9 mouse cellular contexts compared by ENCODE assay signal in the genomic region with DNA sequence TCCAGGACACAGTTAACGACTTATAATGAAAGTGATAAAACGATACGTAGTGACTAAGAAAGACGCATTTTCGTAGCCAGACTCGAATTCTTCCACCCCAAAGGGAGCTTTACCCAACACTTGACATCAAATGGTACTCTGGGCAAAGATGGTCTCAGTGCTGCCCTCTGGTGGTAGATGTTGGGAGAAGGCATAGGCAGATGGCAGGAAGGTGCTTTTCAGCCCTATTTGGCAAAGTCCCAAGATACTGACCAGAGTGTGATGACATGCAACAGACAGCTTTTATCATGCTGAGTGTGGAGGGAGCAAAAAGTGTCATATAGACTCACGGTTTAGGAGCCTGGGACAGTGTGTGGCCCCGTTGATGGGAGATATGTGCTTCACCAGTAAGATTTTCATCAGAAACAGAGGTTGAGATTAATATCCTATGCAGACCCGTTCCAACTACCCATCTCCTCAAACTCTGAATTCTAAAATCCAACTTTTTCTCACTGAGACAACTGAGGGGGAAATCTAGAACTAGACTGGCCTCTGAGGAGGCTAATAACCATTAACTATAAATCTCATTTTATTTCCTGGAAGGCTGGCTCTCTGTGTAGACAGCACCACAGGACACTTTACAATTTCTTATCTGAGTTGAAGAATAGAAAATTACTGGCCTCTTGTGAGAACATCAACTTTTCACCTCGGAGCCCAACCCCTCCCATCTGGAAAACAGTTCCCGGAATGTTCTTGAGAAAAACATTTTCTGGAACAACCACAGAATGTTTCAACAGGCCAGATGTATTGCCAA. TPM values are rescaled to one million over a fixed set of nuclear protein-coding genes. Genes with fewer than 3 reads are reported as not detected.
A peak's percentile ranks its signal among the peaks of the same experiment; 100 is the strongest.
DNase-seq lines count a peak whose midpoint lies in the region; ATAC-seq and TF ChIP-seq lines count a peak whose summit lies in the region.
"Had no signal": no experiment of that assay in that cellular context is flagged by ENCODE, and none has a peak within 500 bp of the region (broad histone marks: within the 10 kb centered on the region; RNA-seq: fewer than 3 reads in every experiment).

No protein-coding gene starts in this region.

- H3K4me2 ChIP-seq in intestine, postnatal 0 days (replicated peaks; ENCODE audit: low read depth): no peak overlapping the region
- H3K4me2 ChIP-seq in intestine, embryonic 16.5 days (ENCODE audit: low read depth, low read length): no peak overlapping the region
- no peak overlapping the region for H3K4me2 ChIP-seq in embryonic facial prominence, embryonic 11.5 days (ENCODE audit: low read depth, low read length)
- no peak overlapping the region for H3K4me2 ChIP-seq in kidney, postnatal 0 days (ENCODE audit: low read length)
- H3K4me2 ChIP-seq: liver, embryonic 15.5 days had no signal

- no peaks in the 10 kb centered on the region for H3K27me3 ChIP-seq in intestine, postnatal 0 days (replicated peaks; ENCODE audit: control insufficient read depth, insufficient read depth, low read length)
- no peaks in the 10 kb centered on the region for H3K27me3 ChIP-seq in intestine, embryonic 16.5 days (replicated peaks; ENCODE audit: control insufficient read depth, insufficient read depth, low read length)
- H3K27me3 ChIP-seq in ES-Bruce4 (ENCODE audit: control insufficient read depth, insufficient read depth, low read length, poor library complexity, severe bottlenecking): no peaks in the 10 kb centered on the region
- H3K27me3 ChIP-seq in embryonic facial prominence, embryonic 11.5 days (ENCODE audit: control insufficient read depth, insufficient read depth, low read length): no peaks in the 10 kb centered on the region
- H3K27me3 ChIP-seq in kidney, postnatal 0 days (ENCODE audit: insufficient read depth, low read length): no peaks in the 10 kb centered on the region
- H3K27me3 ChIP-seq: liver, embryonic 15.5 days had no signal

- no peaks in the 10 kb centered on the region for H3K9me3 ChIP-seq in intestine, postnatal 0 days (ENCODE audit: control insufficient read depth)
- H3K9me3 ChIP-seq in intestine, embryonic 16.5 days (ENCODE audit: control insufficient read depth, low read length): no peaks in the 10 kb centered on the region; the same call in 1 of the 2 replicates
- no peaks in the 10 kb centered on the region for H3K9me3 ChIP-seq in ES-Bruce4 (replicated peaks; ENCODE audit: control insufficient read depth, insufficient read depth, low read length, poor library complexity, severe bottlenecking)
- H3K9me3 ChIP-seq in embryonic facial prominence, embryonic 11.5 days (replicated peaks; ENCODE audit: control insufficient read depth, low read length): no peaks in the 10 kb centered on the region
- H3K9me3 ChIP-seq in kidney, postnatal 0 days (replicated peaks; ENCODE audit: low read length): no peaks in the 10 kb centered on the region
- H3K9me3 ChIP-seq: liver, embryonic 15.5 days had no signal

- H3K27ac ChIP-seq in intestine, postnatal 0 days (ENCODE audit: low read depth, low read length): no peak overlapping the region
- no peak overlapping the region for H3K27ac ChIP-seq in intestine, embryonic 16.5 days (ENCODE audit: low read length)
- H3K27ac ChIP-seq in ES-Bruce4 (ENCODE audit: insufficient read depth, low read length): no peak overlapping the region
- H3K27ac ChIP-seq in embryonic facial prominence, embryonic 11.5 days (replicated peaks; ENCODE audit: low read depth, low read length): no peak overlapping the region
- H3K27ac ChIP-seq in kidney, postnatal 0 days: no peak overlapping the region
- H3K27ac ChIP-seq: liver, embryonic 15.5 days had no signal

- no peak for TF ChIP-seq EP300 in ES-Bruce4 (IDR thresholded peaks at IDR 0.05; ENCODE audit: insufficient read depth, low read depth, low read length)

- no peak overlapping the region for H3K9ac ChIP-seq in intestine, postnatal 0 days (ENCODE audit: low read depth, low read length)
- H3K9ac ChIP-seq in intestine, embryonic 16.5 days (ENCODE audit: low read depth, low read length): no peak overlapping the region
- no peak overlapping the region for H3K9ac ChIP-seq in ES-Bruce4 (ENCODE audit: low read depth, poor library complexity, severe bottlenecking)
- no peak overlapping the region for H3K9ac ChIP-seq in embryonic facial prominence, embryonic 11.5 days (replicated peaks; ENCODE audit: low read length)
- H3K9ac ChIP-seq in kidney, postnatal 0 days (ENCODE audit: low read depth, low read length): no peak overlapping the region
- H3K9ac ChIP-seq: liver, embryonic 15.5 days had no signal

- ATAC-seq in intestine, postnatal 0 days: no peak
- no peak for ATAC-seq in intestine, embryonic 16.5 days
- ATAC-seq in embryonic facial prominence, embryonic 11.5 days (replicated peaks; ENCODE audit: insufficient number of reproducible peaks, low FRiP score, low TSS enrichment, low read depth): no peak
- ATAC-seq in kidney, postnatal 0 days (replicated peaks; ENCODE audit: low FRiP score, low read depth): 0 out of 2 replicates have a peak, but pooled peaks have one; percentile 30
- ATAC-seq in megakaryocyte, adult 5-6 weeks (ENCODE audit: poor library complexity, severe bottlenecking): peak; percentile 51

- WGBS in intestine, postnatal 0 days: 59% methylated on average over 11 of the region's 11 CpGs
- WGBS in intestine, embryonic 16.5 days: 62% methylated on average over 11 of the region's 11 CpGs
- 72% methylated on average over 11 of the region's 11 CpGs for WGBS in embryonic facial prominence, embryonic 11.5 days
- WGBS in kidney, postnatal 0 days: 67% methylated on average over 11 of the region's 11 CpGs

- TF ChIP-seq CTCF in intestine, postnatal 0 days (IDR thresholded peaks at IDR 0.05; ENCODE audit: low read depth): peak; percentile 84
- peak; percentile 83 for TF ChIP-seq CTCF in ES-Bruce4 (IDR thresholded peaks at IDR 0.05; ENCODE audit: low read depth, low read length)
- TF ChIP-seq CTCF in kidney, postnatal 0 days (IDR thresholded peaks at IDR 0.05; ENCODE audit: low read depth): peak; percentile 78

- DNase-seq in brain, adult 2 months (ENCODE audit: low read depth, low spot score): peak; percentile 75
- peak; percentile 71 for DNase-seq in embryonic facial prominence, embryonic 11.5 days (ENCODE audit: low spot score)
- peak; percentile 71 for DNase-seq in kidney, postnatal 0 days (ENCODE audit: low spot score)
- peak; percentile 62 to 86 for DNase-seq in spleen, postnatal 4 days (ENCODE audit: low spot score in 2 of 2)

- no peak for TF ChIP-seq POLR2A in ES-Bruce4 (IDR thresholded peaks at IDR 0.05; ENCODE audit: insufficient read depth, low read length)

- H3K4me3 ChIP-seq in intestine, postnatal 0 days (ENCODE audit: low read depth, low read length): no peak overlapping the region
- H3K4me3 ChIP-seq in intestine, embryonic 16.5 days (ENCODE audit: low read length): no peak overlapping the region
- no peak overlapping the region for H3K4me3 ChIP-seq in ES-Bruce4 (ENCODE audit: low read depth, low read length)
- H3K4me3 ChIP-seq in embryonic facial prominence, embryonic 11.5 days (ENCODE audit: low read depth, low read length): no peak overlapping the region
- H3K4me3 ChIP-seq in kidney, postnatal 0 days (replicated peaks; ENCODE audit: low read depth, low read length): no peak overlapping the region
- H3K4me3 ChIP-seq: liver, embryonic 15.5 days had no signal

- no peaks in the 10 kb centered on the region for H3K36me3 ChIP-seq in intestine, postnatal 0 days (ENCODE audit: control insufficient read depth, insufficient read depth)
- H3K36me3 ChIP-seq in intestine, embryonic 16.5 days (ENCODE audit: control insufficient read depth, insufficient read depth, low read length): no peaks in the 10 kb centered on the region
- H3K36me3 ChIP-seq in ES-Bruce4 (ENCODE audit: control insufficient read depth, insufficient read depth, low read length, poor library complexity, severe bottlenecking): no peaks in the 10 kb centered on the region
- H3K36me3 ChIP-seq in embryonic facial prominence, embryonic 11.5 days (replicated peaks; ENCODE audit: control insufficient read depth, insufficient read depth, low read depth, low read length): no peaks in the 10 kb centered on the region
- no peaks in the 10 kb centered on the region for H3K36me3 ChIP-seq in kidney, postnatal 0 days (ENCODE audit: insufficient read depth, low read length)
- H3K36me3 ChIP-seq: liver, embryonic 15.5 days had no signal

- no peaks in the 10 kb centered on the region for H3K4me1 ChIP-seq in intestine, postnatal 0 days (replicated peaks; ENCODE audit: control insufficient read depth, insufficient read depth, low read length)
- no peaks in the 10 kb centered on the region for H3K4me1 ChIP-seq in intestine, embryonic 16.5 days (ENCODE audit: control insufficient read depth, insufficient read depth, low read length)
- no peaks in the 10 kb centered on the region for H3K4me1 ChIP-seq in ES-Bruce4 (ENCODE audit: control insufficient read depth, insufficient read depth, low read length)
- H3K4me1 ChIP-seq in embryonic facial prominence, embryonic 11.5 days (ENCODE audit: control insufficient read depth, insufficient read depth, low read length): no peaks in the 10 kb centered on the region
- no peaks in the 10 kb centered on the region for H3K4me1 ChIP-seq in kidney, postnatal 0 days (replicated peaks; ENCODE audit: insufficient read depth, low read length)
- H3K4me1 ChIP-seq: liver, embryonic 15.5 days had no signal

RNA-seq across cellular contexts. Expression of gene St6galnac5, which starts 23.5 kb away (rescaled TPM):
- 0.22 and 0.27 TPM in 2 replicates for polyA plus RNA-seq in intestine, postnatal 0 days (2015; fragmentation: Nextera tagmentation; extraction: Ambion mirVana)
- polyA plus RNA-seq in intestine, embryonic 16.5 days (2015; fragmentation: Nextera tagmentation; extraction: Ambion mirVana): 0.28 and 0.58 TPM in 2 replicates
- polyA plus RNA-seq in ES-Bruce4 (2011; ENCODE audit: insufficient read depth, insufficient read length, low read depth, missing spikeins): 0.20 TPM in 1 of 2 replicates, not detected in the other
- polyA plus RNA-seq in embryonic facial prominence, embryonic 11.5 days (2014; fragmentation: Nextera tagmentation; extraction: Ambion mirVana): 1.3 and 2.1 TPM in 2 replicates
- 0.59 and 0.66 TPM in 2 replicates for polyA plus RNA-seq in kidney, postnatal 0 days (2015; fragmentation: Nextera tagmentation; extraction: Ambion mirVana)
- total RNA-seq in megakaryocyte, adult 5-6 weeks (2015): 0.09 TPM in 1 of 2 replicates, not detected in the other
- total RNA-seq in megakaryocyte, adult 5-6 weeks (2017): 0.07 and 0.12 TPM in 2 replicates

Comparison
In these comparisons a context has a peak if more than half of its experiments do, and no peak if none do; other contexts are left out.
1. ATAC-seq: peak in kidney, postnatal 0 days (single experiment) and megakaryocyte, adult 5-6 weeks (single experiment); none in intestine, postnatal 0 days (single experiment), intestine, embryonic 16.5 days (single experiment) and embryonic facial prominence, embryonic 11.5 days (single experiment).
2. Peak in every context shown above with its lines, with median percentiles within 50 percentile points of each other: CTCF ChIP-seq and DNase-seq.